Mouse (Mus musculus) limb, embryonic 14.5 days (tissue): ENCODE measurements at regions not wholly inside any gene's neighbourhood (a gene's known extent, or its start where the extent isn't known, plus 50 kb on each side); places are given as distances from the start of the nearest gene placed in this dataset.

Experiments used
- ATAC-seq: fragments of 200-750 bp; cut with Nextera tagmentation; 2 replicates; pipeline ENCODE4 v1.8.0; 2017; ENCODE audit warnings: low read depth, moderate number of reproducible peaks, moderate TSS enrichment; ENCODE audit not compliant: low FRiP score
- DNase-seq: peaks from one replicate; pipeline ENCODE4 v3.0.0-alpha.2; 2015; ENCODE audit warnings: low spot score
- H3K27ac ChIP-seq: fragments of 300-500 bp; sonication (generic); replicated peaks from 2 replicates; pipeline ENCODE4 v1.5.1; 2014; ENCODE audit warnings: low read depth, mild to moderate bottlenecking, low read length, moderate library complexity, mixed read lengths
- H3K27me3 ChIP-seq: fragments of 300-500 bp; sonication (generic); 2 replicates; pipeline ENCODE4 v1.6.1; 2014; ENCODE audit warnings: low read length, mixed read lengths; ENCODE audit not compliant: control insufficient read depth, insufficient read depth
- H3K36me3 ChIP-seq: fragments of 300-500 bp; sonication (generic); 2 replicates; pipeline ENCODE4 v1.6.1; 2014; ENCODE audit warnings: mild to moderate bottlenecking, low read length, moderate library complexity, mixed read lengths; ENCODE audit not compliant: control insufficient read depth, insufficient read depth
- H3K4me1 ChIP-seq: fragments of 300-500 bp; sonication (generic); 2 replicates; pipeline ENCODE4 v1.6.1; 2014; ENCODE audit warnings: antibody characterized with exemption, low read length, mixed read lengths; ENCODE audit not compliant: control insufficient read depth, insufficient read depth
- H3K4me2 ChIP-seq: fragments of 300-500 bp; sonication (generic); replicated peaks from 2 replicates; pipeline ENCODE4 v1.6.1; 2014; ENCODE audit warnings: low read depth, mild to moderate bottlenecking, low read length, moderate library complexity; ENCODE audit not compliant: severe bottlenecking
- H3K4me3 ChIP-seq: fragments of 300-500 bp; sonication (generic); replicated peaks from 2 replicates; pipeline ENCODE4 v1.5.1; 2014; ENCODE audit warnings: low read length
- H3K9ac ChIP-seq: fragments of 300-500 bp; sonication (generic); 2 replicates; pipeline ENCODE4 v1.6.1; 2014; ENCODE audit warnings: mild to moderate bottlenecking, low read depth, low read length, moderate library complexity; ENCODE audit not compliant: severe bottlenecking
- H3K9me3 ChIP-seq: fragments of 300-500 bp; sonication (generic); 2 replicates; pipeline ENCODE4 v1.6.1; 2016; ENCODE audit warnings: low read length; ENCODE audit not compliant: control insufficient read depth
- POLR2A ChIP-seq: fragments of 200-500 bp; IDR thresholded peaks from 2 replicates; pipeline ENCODE4 v1.8.0; 2012; ENCODE audit warnings: inconsistent platforms, mild to moderate bottlenecking, moderate library complexity, borderline replicate concordance; ENCODE audit not compliant: insufficient read depth, insufficient read length; ENCODE audit errors: extremely low read depth
- WGBS: fragments of 180-500 bp; shearing (Covaris S2); extraction: QIAGEN DNeasy Blood & Tissue Kit; methylation state at CpG from one replicate; pipeline ENCODE4 v1.1.7; 2014; 5-methylcytosine and 5-hydroxymethylcytosine counted together

DNA sequence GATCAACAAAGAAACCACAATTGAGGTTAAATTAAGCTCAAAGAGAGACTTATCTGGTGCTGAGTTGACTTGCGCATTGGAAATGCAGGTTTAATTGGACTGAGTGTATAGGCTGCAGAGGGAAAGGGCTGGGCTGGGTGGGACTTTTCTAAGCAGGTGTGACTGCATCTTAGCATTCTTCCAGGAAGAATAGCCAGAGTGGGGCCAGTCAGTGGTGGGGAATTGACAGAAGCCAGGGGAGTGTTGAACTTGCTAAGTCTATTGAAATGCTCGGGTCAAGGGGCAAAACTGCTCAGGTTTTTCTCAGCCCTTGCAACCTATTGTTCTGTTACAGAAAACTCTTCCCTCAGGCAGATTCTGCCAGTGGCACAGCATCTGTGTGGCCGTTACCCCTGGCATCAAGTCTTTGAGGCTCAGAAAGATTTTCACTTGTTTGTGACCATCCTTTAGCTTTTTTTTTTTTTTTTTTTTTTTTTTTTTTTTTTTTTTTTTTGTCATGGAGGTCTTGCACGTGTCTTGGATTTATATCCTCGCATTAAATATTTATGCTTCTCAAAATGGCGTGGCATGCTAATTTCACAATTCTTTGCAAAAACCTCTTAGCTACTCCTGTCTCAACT is 429.6 kb upstream of the Trpc7 start:
- Histone ChIP-seq H3K4me1 (no peaks in the 10 kb centered on the region), H3K4me2 (no peak overlapping the region), H3K27ac (no peak overlapping the region), H3K36me3 (no peaks in the 10 kb centered on the region), H3K27me3 (no peaks in the 10 kb centered on the region), H3K9me3 (no peaks in the 10 kb centered on the region), H3K4me3 (no peak overlapping the region), H3K9ac (no peak overlapping the region)
- 81% methylated on average over 6 of the region's 6 CpGs for WGBS
- TF ChIP-seq POLR2A: no peak
- ATAC-seq: no peak
- no peak for DNase-seq

DNA sequence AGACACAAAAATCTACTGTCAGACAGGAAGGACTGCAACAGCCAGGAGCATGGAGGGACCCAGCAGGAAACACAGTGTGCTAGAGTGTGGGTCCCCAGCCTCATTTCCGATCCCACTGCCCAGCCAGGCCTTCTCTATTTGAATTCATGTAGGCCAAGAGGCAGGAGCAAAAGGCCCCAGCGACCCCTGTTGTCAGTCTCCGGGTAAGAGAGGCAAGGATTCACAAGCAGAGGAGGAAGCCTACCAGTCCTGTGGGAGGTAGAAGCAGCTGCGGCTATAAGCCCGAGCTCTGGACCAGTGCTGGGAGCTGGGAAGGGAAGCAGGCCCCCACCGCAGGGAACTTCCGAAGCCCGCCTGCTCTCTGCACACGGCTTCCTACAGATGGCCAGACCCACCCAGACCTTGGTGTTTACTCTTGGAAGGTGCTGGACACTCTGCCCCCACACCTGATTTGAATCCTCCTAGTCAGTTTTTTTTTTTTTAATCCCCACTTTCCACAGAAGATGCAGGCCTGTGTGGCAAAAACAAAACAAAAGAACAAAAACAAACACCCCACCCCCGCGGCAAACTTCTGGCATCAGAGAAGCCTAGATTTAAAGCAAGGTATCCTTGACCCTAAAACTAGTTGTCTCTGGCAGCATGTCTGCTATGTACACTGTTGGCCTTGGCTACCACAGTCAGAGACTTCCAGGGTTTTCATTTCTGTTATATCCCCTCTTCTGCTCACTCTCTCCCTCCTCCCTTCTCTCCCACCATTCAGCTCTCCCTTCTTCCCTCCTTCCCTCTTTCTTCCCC is 420.6 kb upstream of the Trpc7 start:
- no peak; the same call in 1 of the 2 replicates for ATAC-seq
- H3K9me3 ChIP-seq: no peaks in the 10 kb centered on the region
- H3K9ac ChIP-seq: no peak overlapping the region
- H3K4me1 ChIP-seq: no peaks in the 10 kb centered on the region
- no peak overlapping the region for H3K27ac ChIP-seq
- TF ChIP-seq POLR2A: no peak
- no peak for DNase-seq
- no peak overlapping the region for H3K4me3 ChIP-seq
- no peak overlapping the region for H3K4me2 ChIP-seq
- WGBS: 29% methylated on average over 11 of the region's 11 CpGs
- H3K36me3 ChIP-seq: no peaks in the 10 kb centered on the region
- H3K27me3 ChIP-seq: no peaks in the 10 kb centered on the region

DNA sequence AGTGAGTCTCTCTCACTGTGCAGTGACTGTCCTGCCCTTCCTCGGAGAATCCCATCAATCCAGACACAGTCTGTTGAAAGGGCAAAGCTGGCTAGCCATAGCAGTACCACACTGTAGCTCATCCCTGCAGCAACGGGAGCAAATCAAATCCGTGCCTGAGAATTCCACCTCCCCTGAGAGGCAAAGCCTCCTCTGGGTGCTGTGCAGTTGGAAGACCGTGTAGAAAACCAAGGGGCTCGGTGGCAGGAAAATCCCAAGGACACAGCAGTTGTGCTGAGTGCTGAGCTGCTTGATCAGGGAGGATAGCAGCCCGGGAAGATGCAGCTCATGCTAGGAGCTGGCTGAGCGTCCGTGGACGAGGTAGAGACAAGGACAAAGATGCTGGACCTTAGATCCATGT is 418.7 kb upstream of the Trpc7 start:
- ATAC-seq (no peak), DNase-seq (no peak)
- H3K4me2 ChIP-seq: no peak overlapping the region
- WGBS: 65% methylated on average over 9 of the region's 9 CpGs
- H3K4me3 ChIP-seq: no peak overlapping the region
- no peaks in the 10 kb centered on the region for H3K4me1 ChIP-seq
- no peaks in the 10 kb centered on the region for H3K36me3 ChIP-seq
- H3K9ac ChIP-seq: no peak overlapping the region
- H3K27ac ChIP-seq: no peak overlapping the region
- TF ChIP-seq POLR2A: no peak
- no peaks in the 10 kb centered on the region for H3K9me3 ChIP-seq
- H3K27me3 ChIP-seq: no peaks in the 10 kb centered on the region

DNA sequence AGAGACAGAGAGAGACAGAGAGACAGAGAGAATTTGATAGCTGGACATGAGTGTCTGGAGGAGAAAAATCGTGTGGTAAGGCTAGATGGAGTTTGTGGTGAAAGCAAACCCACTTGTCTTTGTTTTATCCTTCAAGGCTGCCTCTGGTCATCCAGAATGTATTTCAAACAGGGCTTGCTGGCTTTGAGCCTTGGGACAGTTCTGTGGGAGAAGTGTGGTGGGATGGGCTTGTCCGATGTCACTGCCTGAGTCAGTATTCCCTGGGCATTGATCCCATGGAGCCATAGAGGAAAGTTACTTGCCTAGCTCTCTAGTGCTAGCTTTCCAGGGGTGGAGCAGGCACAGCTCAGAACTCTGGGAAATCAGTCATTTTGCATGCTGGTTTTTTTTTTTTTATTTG is 417.9 kb upstream of the Trpc7 start:
- DNase-seq: no peak

DNA sequence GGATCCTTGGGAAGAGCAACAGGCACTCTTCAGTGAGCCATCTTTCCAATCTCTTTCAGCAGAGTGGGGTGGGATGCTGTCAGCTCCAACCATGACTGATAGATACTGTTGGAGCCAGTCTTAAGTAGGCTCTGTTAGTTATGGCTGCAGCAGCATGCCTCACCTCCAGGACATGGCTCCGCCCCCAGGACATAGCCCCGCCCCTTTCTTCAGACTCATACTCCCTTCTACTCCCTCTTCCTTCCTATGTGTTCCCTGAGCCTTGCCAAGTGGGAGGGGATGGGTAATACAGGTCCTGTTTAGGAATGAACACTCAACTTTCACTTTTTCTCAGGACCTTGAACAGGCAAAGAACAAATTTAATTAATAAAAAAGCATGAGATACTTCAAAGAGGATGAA is 415.4 kb upstream of the Trpc7 start:
- Histone ChIP-seq H3K36me3 (no peaks in the 10 kb centered on the region), H3K4me3 (no peak overlapping the region), H3K9ac (no peak overlapping the region), H3K9me3 (no peaks in the 10 kb centered on the region), H3K4me1 (no peaks in the 10 kb centered on the region), H3K4me2 (no peak overlapping the region), H3K27ac (no peak overlapping the region), H3K27me3 (no peaks in the 10 kb centered on the region)
- ATAC-seq (no peak), DNase-seq (no peak)
- TF ChIP-seq POLR2A: no peak
- 51% methylated on average over 2 of the region's 2 CpGs for WGBS

More for the DNA sequence above, 417.9 kb upstream of the Trpc7 start:
- no peak for TF ChIP-seq POLR2A
- WGBS: 57% methylated on average over 2 of the region's 2 CpGs
- Histone ChIP-seq H3K9ac (no peak overlapping the region), H3K27ac (no peak overlapping the region), H3K4me1 (no peaks in the 10 kb centered on the region), H3K4me2 (no peak overlapping the region), H3K4me3 (no peak overlapping the region), H3K36me3 (no peaks in the 10 kb centered on the region), H3K27me3 (no peaks in the 10 kb centered on the region), H3K9me3 (no peaks in the 10 kb centered on the region)
- ATAC-seq: no peak
